Mouse (Mus musculus): Measurements from ENCODE around the gene Dmd. TPM values are rescaled to one million over a fixed set of nuclear protein-coding genes. Genes with fewer than 3 reads are reported as not detected.
A peak's percentile ranks its signal among the peaks of the same experiment; 100 is the strongest.

Gene Dmd
- total RNA-seq, 2 experiments from 2014 or later, result 72.6 to 75.0 TPM

GRCm38 (mm10) chrX:84444638-84445037 lies 1496.0 kb downstream of the Dmd start:
- H3K4me3 ChIP-seq, result no peak overlapping the region
- no peak for TF ChIP-seq CTCF (conservative IDR thresholded peaks at IDR 0.05)
- no peak overlapping the region for H3K27ac ChIP-seq
- DNase-seq (ENCODE audit: low spot score in 2 of 2), result no peak

GRCm38 (mm10) chrX:84454473-84454872 lies 1505.8 kb downstream of the Dmd start:
- Histone ChIP-seq H3K4me3 (no peak overlapping the region), H3K27ac (no peak overlapping the region)
- peak; percentile 68 for TF ChIP-seq CTCF (conservative IDR thresholded peaks at IDR 0.05)
- no peak for DNase-seq (ENCODE audit: low spot score in 2 of 2)

GRCm38 (mm10) chrX:84514650-84515366 lies 1566.1 kb downstream of the Dmd start:
- Histone ChIP-seq H3K27ac (no peak overlapping the region), H3K4me3 (no peak overlapping the region)
- no peak for DNase-seq (ENCODE audit: low spot score in 2 of 2)
- no peak for TF ChIP-seq CTCF (conservative IDR thresholded peaks at IDR 0.05)

GRCm38 (mm10) chrX:84551995-84552394 lies 1603.3 kb downstream of the Dmd start:
- no peak overlapping the region for H3K4me3 ChIP-seq
- H3K27ac ChIP-seq, result no peak overlapping the region
- no peak for TF ChIP-seq CTCF (conservative IDR thresholded peaks at IDR 0.05)
- no peak for DNase-seq (ENCODE audit: low spot score in 2 of 2)

GRCm38 (mm10) chrX:84553441-84553840 lies 1604.8 kb downstream of the Dmd start:
- Histone ChIP-seq H3K4me3 (no peak overlapping the region), H3K27ac (no peak overlapping the region)
- no peak for DNase-seq (ENCODE audit: low spot score in 2 of 2)
- no peak for TF ChIP-seq CTCF (conservative IDR thresholded peaks at IDR 0.05)

- no peak for DNase-seq (ENCODE audit: low spot score in 2 of 2)
- H3K4me3 ChIP-seq, result no peak overlapping the region
- no peak overlapping the region for H3K27ac ChIP-seq
- TF ChIP-seq CTCF (conservative IDR thresholded peaks at IDR 0.05), result peak; percentile 72
These were observed 1649.8 kb downstream of the Dmd start for GRCm38 (mm10) chrX:84598476-84598875.

GRCm38 (mm10) chrX:84640446-84640845 lies 1691.8 kb downstream of the Dmd start:
- Histone ChIP-seq H3K27ac (no peak overlapping the region), H3K4me3 (no peak overlapping the region)
- TF ChIP-seq CTCF (conservative IDR thresholded peaks at IDR 0.05), result no peak
- DNase-seq (ENCODE audit: low spot score in 2 of 2), result no peak

- TF ChIP-seq CTCF (conservative IDR thresholded peaks at IDR 0.05), result no peak
- H3K27ac ChIP-seq, result no peak overlapping the region
- DNase-seq (ENCODE audit: low spot score in 2 of 2), result no peak
- H3K4me3 ChIP-seq, result no peak overlapping the region
These were observed 1799.0 kb downstream of the Dmd start for GRCm38 (mm10) chrX:84747683-84748082.

GRCm38 (mm10) chrX:84860012-84860647 lies 1911.5 kb downstream of the Dmd start:
- DNase-seq (ENCODE audit: low spot score in 2 of 2), result peak; percentile 11 to 26
- Histone ChIP-seq H3K27ac (0 out of 2 replicates have a peak overlapping the region, but pooled peaks have one; percentile 2), H3K4me3 (no peak overlapping the region)
- no peak for TF ChIP-seq CTCF (conservative IDR thresholded peaks at IDR 0.05)

GRCm38 (mm10) chrX:84873090-84873489 lies 1924.4 kb downstream of the Dmd start:
- TF ChIP-seq CTCF (conservative IDR thresholded peaks at IDR 0.05), result no peak
- no peak for DNase-seq (ENCODE audit: low spot score in 2 of 2)
- no peak overlapping the region for H3K4me3 ChIP-seq
- H3K27ac ChIP-seq, result no peak overlapping the region

- DNase-seq (ENCODE audit: low spot score in 2 of 2), result no peak
- H3K4me3 ChIP-seq, result no peak overlapping the region
- no peak overlapping the region for H3K27ac ChIP-seq
- TF ChIP-seq CTCF (conservative IDR thresholded peaks at IDR 0.05), result no peak
These were observed 1929.5 kb downstream of the Dmd start for GRCm38 (mm10) chrX:84878125-84878524.

- Histone ChIP-seq H3K4me3 (no peak overlapping the region), H3K27ac (no peak overlapping the region)
- DNase-seq (ENCODE audit: low spot score in 2 of 2), result peak; percentile 5 to 13
- TF ChIP-seq CTCF (conservative IDR thresholded peaks at IDR 0.05), result no peak
These were observed 1984.2 kb downstream of the Dmd start for GRCm38 (mm10) chrX:84932715-84933473.

GRCm38 (mm10) chrX:84960557-84960956 lies 2011.9 kb downstream of the Dmd start:
- no peak for TF ChIP-seq CTCF (conservative IDR thresholded peaks at IDR 0.05)

More at GRCm38 (mm10) chrX:84960557-84960956, 2011.9 kb downstream of the Dmd start:
- Histone ChIP-seq H3K27ac (no peak overlapping the region), H3K4me3 (no peak overlapping the region)
- DNase-seq (ENCODE audit: low spot score in 2 of 2), result no peak

Measured in layer of hippocampus, adult 2 months (tissue).